Mouse (Mus musculus): Measurements from ENCODE around the gene Kiss1. TPM values are rescaled to one million over a fixed set of nuclear protein-coding genes. Genes with fewer than 3 reads are reported as not detected.

Gene Kiss1
- total and polyA plus RNA-seq, 3 experiments: not detected

GRCm38 (mm10) chr1:133315775-133316174, 5.9 kb upstream of the Kiss1 start:
- Histone ChIP-seq H3K27ac (ENCODE audit: control insufficient read depth, low read depth, low read length) (no peak overlapping the region), H3K4me1 (ENCODE audit: control insufficient read depth in 1 of 2, insufficient read depth in 2 of 2, low read length in 2 of 2) (peaks cover 3 to 18% of the 10 kb centered on the region in 2 experiments; a peak in 3 of 4 replicates), H3K27me3 (ENCODE audit: control insufficient read depth in 1 of 2, insufficient read depth in 2 of 2, low read length in 2 of 2) (no peaks in the 10 kb centered on the region), H3K36me3 (ENCODE audit: control insufficient read depth in 1 of 2, insufficient read depth in 2 of 2, low read length in 2 of 2) (peaks cover 0 to 2% of the 10 kb centered on the region in 2 experiments; a peak in 1 of 4 replicates), H3K9me3 (replicated peaks; ENCODE audit: insufficient read depth, low read length) (no peaks in the 10 kb centered on the region), H3K79me2 (ENCODE audit: control insufficient read depth, insufficient read depth, low read length, poor library complexity) (no peaks in the 10 kb centered on the region), H3K9ac (ENCODE audit: control insufficient read depth, low read depth, low read length, poor library complexity, severe bottlenecking) (no peak overlapping the region), H3K4me3 (ENCODE audit: control insufficient read depth in 1 of 2, insufficient read depth in 1 of 2, low read depth in 2 of 2, low read length in 2 of 2) (no peak overlapping the region)
- DNase-seq (ENCODE audit: low read depth, low spot score): peak; percentile 27
- TF ChIP-seq MAFK (IDR thresholded peaks at IDR 0.05; ENCODE audit: borderline replicate concordance, low read depth, low read length) (no peak), TAL1 (IDR thresholded peaks at IDR 0.05; ENCODE audit: low read length) (0 out of 2 replicates have a peak, but pooled peaks have one; percentile 7)

- Histone ChIP-seq H3K27ac (ENCODE audit: control insufficient read depth, low read depth, low read length) (no peak overlapping the region), H3K9ac (ENCODE audit: control insufficient read depth, low read depth, low read length, poor library complexity, severe bottlenecking) (no peak overlapping the region), H3K9me3 (replicated peaks; ENCODE audit: insufficient read depth, low read length) (no peaks in the 10 kb centered on the region), H3K4me3 (ENCODE audit: control insufficient read depth in 1 of 2, insufficient read depth in 1 of 2, low read depth in 2 of 2, low read length in 2 of 2) (no peak overlapping the region), H3K4me1 (ENCODE audit: control insufficient read depth in 1 of 2, insufficient read depth in 2 of 2, low read length in 2 of 2) (peaks cover under 1 to 15% of the 10 kb centered on the region in 2 experiments; a peak in 3 of 4 replicates), H3K36me3 (ENCODE audit: control insufficient read depth in 1 of 2, insufficient read depth in 2 of 2, low read length in 2 of 2) (peaks cover 0 to 2% of the 10 kb centered on the region in 2 experiments; a peak in 1 of 4 replicates), H3K27me3 (ENCODE audit: control insufficient read depth in 1 of 2, insufficient read depth in 2 of 2, low read length in 2 of 2) (no peaks in the 10 kb centered on the region), H3K79me2 (ENCODE audit: control insufficient read depth, insufficient read depth, low read length, poor library complexity) (no peaks in the 10 kb centered on the region)
- TF ChIP-seq ZNF384 (IDR thresholded peaks at IDR 0.05; ENCODE audit: low read depth, low read length) (no peak), RAD21 (IDR thresholded peaks at IDR 0.05; ENCODE audit: low read depth, low read length) (no peak; the same call in 1 of the 2 replicates), POLR2AphosphoS5 (IDR thresholded peaks at IDR 0.05; ENCODE audit: borderline replicate concordance, low read depth, low read length) (no peak), CTCF (IDR thresholded peaks at IDR 0.05 in 2 of 3, conservative IDR thresholded peaks at IDR 0.05 in 1 of 3; ENCODE audit: control insufficient read depth in 1 of 3, insufficient read depth in 1 of 3, low read depth in 2 of 3, low read length in 3 of 3, poor library complexity in 1 of 3, severe bottlenecking in 1 of 3) (peak; percentile 22 to 54 (median 29); a peak in 3 of 6 replicates), MYC (IDR thresholded peaks at IDR 0.05; ENCODE audit: low read depth, low read length) (no peak), SMC3 (IDR thresholded peaks at IDR 0.05; ENCODE audit: low read depth, low read length) (peak; percentile 54)
- peak; percentile 31 for DNase-seq (ENCODE audit: low read depth, low spot score)
Measured at GRCm38 (mm10) chr1:133316577-133316976, 5.1 kb upstream of the Kiss1 start.

GRCm38 (mm10) chr1:133317149-133317548, 4.5 kb upstream of the Kiss1 start:
- H3K79me2 ChIP-seq (ENCODE audit: control insufficient read depth, insufficient read depth, low read length, poor library complexity): no peaks in the 10 kb centered on the region
- DNase-seq (ENCODE audit: low read depth, low spot score): peak; percentile 39
- H3K36me3 ChIP-seq (ENCODE audit: control insufficient read depth in 1 of 2, insufficient read depth in 2 of 2, low read length in 2 of 2): peaks cover 0 to 2% of the 10 kb centered on the region in 2 experiments; a peak in 1 of 4 replicates
- no peaks in the 10 kb centered on the region for H3K9me3 ChIP-seq (replicated peaks; ENCODE audit: insufficient read depth, low read length)
- no peak overlapping the region for H3K9ac ChIP-seq (ENCODE audit: control insufficient read depth, low read depth, low read length, poor library complexity, severe bottlenecking)
- H3K4me1 ChIP-seq (ENCODE audit: control insufficient read depth in 1 of 2, insufficient read depth in 2 of 2, low read length in 2 of 2): peaks cover 0 to 9% of the 10 kb centered on the region in 2 experiments; a peak in 1 of 4 replicates
- H3K27ac ChIP-seq (ENCODE audit: control insufficient read depth, low read depth, low read length): no peak overlapping the region
- H3K4me3 ChIP-seq (ENCODE audit: control insufficient read depth in 1 of 2, insufficient read depth in 1 of 2, low read depth in 2 of 2, low read length in 2 of 2): no peak overlapping the region
- peaks cover 0 to 2% of the 10 kb centered on the region in 2 experiments; a peak in 1 of 4 replicates for H3K27me3 ChIP-seq (ENCODE audit: control insufficient read depth in 1 of 2, insufficient read depth in 2 of 2, low read length in 2 of 2)
- no peak for TF ChIP-seq TCF12 (IDR thresholded peaks at IDR 0.05; ENCODE audit: low read depth, low read length)
- TF ChIP-seq MYC (IDR thresholded peaks at IDR 0.05; ENCODE audit: low read depth, low read length): no peak
- peak; percentile 32 for TF ChIP-seq RAD21 (IDR thresholded peaks at IDR 0.05; ENCODE audit: low read depth, low read length)
- TF ChIP-seq USF1 (IDR thresholded peaks at IDR 0.05; ENCODE audit: low read depth, low read length): peak; percentile 73
- no peak for TF ChIP-seq TAL1 (IDR thresholded peaks at IDR 0.05; ENCODE audit: low read length)
- no peak for TF ChIP-seq UBTF (IDR thresholded peaks at IDR 0.05; ENCODE audit: borderline replicate concordance, insufficient read depth, low read depth, low read length)
- TF ChIP-seq HCFC1 (IDR thresholded peaks at IDR 0.05; ENCODE audit: low read depth, low read length): no peak
- no peak for TF ChIP-seq E2F4 (IDR thresholded peaks at IDR 0.05; ENCODE audit: borderline replicate concordance, low read depth, low read length)
- no peak for TF ChIP-seq MAFK (IDR thresholded peaks at IDR 0.05; ENCODE audit: borderline replicate concordance, low read depth, low read length)
- TF ChIP-seq KAT2A (conservative IDR thresholded peaks at IDR 0.05; ENCODE audit: low read depth, low read length): no peak
- TF ChIP-seq POLR2AphosphoS2 (IDR thresholded peaks at IDR 0.05; ENCODE audit: low read length): no peak
- no peak for TF ChIP-seq MAX (IDR thresholded peaks at IDR 0.05; ENCODE audit: low read length)
- TF ChIP-seq NELFE (IDR thresholded peaks at IDR 0.05; ENCODE audit: low read depth, low read length): no peak
- no peak for TF ChIP-seq JUND (IDR thresholded peaks at IDR 0.05; ENCODE audit: low read depth, low read length)
- no peak for TF ChIP-seq TBP (IDR thresholded peaks at IDR 0.05; ENCODE audit: low read depth, low read length)
- no peak for TF ChIP-seq ZKSCAN1 (IDR thresholded peaks at IDR 0.05; ENCODE audit: low read depth, low read length)
- no peak for TF ChIP-seq BHLHE40 (IDR thresholded peaks at IDR 0.05; ENCODE audit: borderline replicate concordance, low read depth, low read length)
- TF ChIP-seq ZNF384 (IDR thresholded peaks at IDR 0.05; ENCODE audit: low read depth, low read length): no peak
- peak; percentile 33 to 59 (median 41); a peak in 5 of 6 replicates for TF ChIP-seq CTCF (IDR thresholded peaks at IDR 0.05 in 2 of 3, conservative IDR thresholded peaks at IDR 0.05 in 1 of 3; ENCODE audit: control insufficient read depth in 1 of 3, insufficient read depth in 1 of 3, low read depth in 2 of 3, low read length in 3 of 3, poor library complexity in 1 of 3, severe bottlenecking in 1 of 3)
- TF ChIP-seq MYB (IDR thresholded peaks at IDR 0.05; ENCODE audit: low read depth, low read length): no peak
- peak; percentile 63 for TF ChIP-seq SMC3 (IDR thresholded peaks at IDR 0.05; ENCODE audit: low read depth, low read length)
- TF ChIP-seq ZC3H11A (IDR thresholded peaks at IDR 0.05; ENCODE audit: low read depth, low read length): no peak
- TF ChIP-seq RCOR1 (IDR thresholded peaks at IDR 0.05; ENCODE audit: low read depth, low read length): no peak
